ENCODE assay signal across 15 mouse cellular contexts in genomic region chr1:193084016-193084415, GRCm38 (mm10). TPM values are rescaled to one million over a fixed set of nuclear protein-coding genes. Genes with fewer than 3 reads are reported as not detected.
DNase-seq lines count a peak whose midpoint lies in the region; ATAC-seq and TF ChIP-seq lines count a peak whose summit lies in the region.
"Had no signal": no experiment of that assay in that cellular context is flagged by ENCODE, and none has a peak within 500 bp of the region (broad histone marks: within the 10 kb centered on the region; RNA-seq: fewer than 3 reads in every experiment).

No protein-coding gene starts in this region.

- no peak overlapping the region for H3K9ac ChIP-seq in kidney, embryonic 16.5 days (replicated peaks; ENCODE audit: low read length)
- H3K9ac ChIP-seq in neural tube, embryonic 13.5 days = no peak overlapping the region
- no peak overlapping the region for H3K9ac ChIP-seq in MEL (ENCODE audit: control insufficient read depth, low read depth, low read length, poor library complexity, severe bottlenecking)
- no peak overlapping the region for H3K9ac ChIP-seq in liver, postnatal 0 days (replicated peaks)

- no peaks in the 10 kb centered on the region for H3K79me2 ChIP-seq in MEL (ENCODE audit: control insufficient read depth, insufficient read depth, low read length, poor library complexity)

- peak; percentile 5 for DNase-seq in kidney, adult 2 months
- no peak for DNase-seq in neural tube, embryonic 10.5 days (ENCODE audit: extremely low spot score, low spot score)
- DNase-seq in MEL (ENCODE audit: low read depth, low spot score) = peak; percentile 51
- no peak for DNase-seq in liver, postnatal 0 days
- no peak for DNase-seq in urinary bladder, adult 18-20 months (ENCODE audit: low spot score in 2 of 2)
- DNase-seq: adrenal gland, postnatal 25 days; cerebellum, adult 11 months; gastrocnemius, postnatal 14 days; heart, postnatal 36 days had no signal

- peak; percentile 85 for TF ChIP-seq RAD21 in MEL (IDR thresholded peaks at IDR 0.05; ENCODE audit: low read depth, low read length)

- no peak overlapping the region for H3K4me3 ChIP-seq in kidney, adult 2 months (ENCODE audit: insufficient read depth, low read depth, low read length)
- H3K4me3 ChIP-seq in kidney, embryonic 16.5 days (ENCODE audit: low read length) = no peak overlapping the region
- H3K4me3 ChIP-seq in neural tube, embryonic 13.5 days = no peak overlapping the region
- no peak overlapping the region for H3K4me3 ChIP-seq in MEL (ENCODE audit: control insufficient read depth in 1 of 2, insufficient read depth in 1 of 2, low read depth in 2 of 2, low read length in 2 of 2)
- H3K4me3 ChIP-seq in liver, postnatal 0 days (ENCODE audit: low read depth, low read length) = no peak overlapping the region
- H3K4me3 ChIP-seq: heart, embryonic 10.5 days had no signal

- H3K27ac ChIP-seq in kidney, adult 2 months (ENCODE audit: insufficient read depth, low read depth, low read length) = no peak overlapping the region
- no peak overlapping the region for H3K27ac ChIP-seq in kidney, embryonic 16.5 days (ENCODE audit: low read length)
- H3K27ac ChIP-seq in neural tube, embryonic 13.5 days (replicated peaks) = peak overlapping the region; percentile 88; the same call in 1 of the 2 replicates
- no peak overlapping the region for H3K27ac ChIP-seq in MEL (ENCODE audit: control insufficient read depth, low read depth, low read length)
- H3K27ac ChIP-seq in liver, postnatal 0 days (ENCODE audit: low read depth) = no peak overlapping the region
- H3K27ac ChIP-seq: heart, embryonic 10.5 days had no signal

- no peaks in the 10 kb centered on the region for H3K9me3 ChIP-seq in kidney, embryonic 16.5 days (ENCODE audit: low read length)
- H3K9me3 ChIP-seq in neural tube, embryonic 13.5 days = no peaks in the 10 kb centered on the region
- H3K9me3 ChIP-seq in MEL (replicated peaks; ENCODE audit: insufficient read depth, low read length) = no peaks in the 10 kb centered on the region
- no peaks in the 10 kb centered on the region for H3K9me3 ChIP-seq in liver, postnatal 0 days (ENCODE audit: low read length)
- H3K9me3 ChIP-seq: heart, embryonic 10.5 days had no signal

- no peak for TF ChIP-seq POLR2A in kidney, adult 2 months (IDR thresholded peaks at IDR 0.05; ENCODE audit: low read depth, low read length)
- no peak for TF ChIP-seq POLR2A in MEL (IDR thresholded peaks at IDR 0.05; ENCODE audit: control insufficient read depth in 1 of 2, insufficient read depth in 1 of 2, low read depth in 1 of 2, low read length in 2 of 2, poor library complexity in 1 of 2)

- WGBS in kidney, adult 2 months = 93% methylated on average over 1 of the region's 1 CpGs
- 96% methylated on average over 1 of the region's 1 CpGs for WGBS in kidney, embryonic 16.5 days
- WGBS in neural tube, embryonic 13.5 days = 95% methylated on average over 1 of the region's 1 CpGs
- WGBS in liver, postnatal 0 days (ENCODE audit: insufficient replicate concordance) = 91% methylated on average over 1 of the region's 1 CpGs

- no peak for ATAC-seq in kidney, embryonic 16.5 days (ENCODE audit: low FRiP score, low TSS enrichment)
- ATAC-seq in neural tube, embryonic 13.5 days (ENCODE audit: low read depth) = no peak
- ATAC-seq in liver, postnatal 0 days = no peak
- ATAC-seq: forebrain, embryonic 16.5 days; midbrain, embryonic 16.5 days had no signal

- TF ChIP-seq CTCF in kidney, adult 2 months (conservative IDR thresholded peaks at IDR 0.05; ENCODE audit: insufficient read depth, insufficient read length, low read depth, low read length) = peak; percentile 9; the same call in 1 of the 2 replicates
- peak; percentile 21 to 73 (median 49) for TF ChIP-seq CTCF in MEL (IDR thresholded peaks at IDR 0.05 in 2 of 3, conservative IDR thresholded peaks at IDR 0.05 in 1 of 3; ENCODE audit: control insufficient read depth in 1 of 3, insufficient read depth in 1 of 3, low read depth in 2 of 3, low read length in 3 of 3, poor library complexity in 1 of 3, severe bottlenecking in 1 of 3)
- TF ChIP-seq CTCF in liver, postnatal 0 days (IDR thresholded peaks at IDR 0.05; ENCODE audit: low read depth) = peak; percentile 46

- H3K36me3 ChIP-seq in kidney, adult 2 months (ENCODE audit: control insufficient read depth, insufficient read depth, low read length) = no peaks in the 10 kb centered on the region
- no peaks in the 10 kb centered on the region for H3K36me3 ChIP-seq in kidney, embryonic 16.5 days (ENCODE audit: insufficient read depth, low read length)
- H3K36me3 ChIP-seq in neural tube, embryonic 13.5 days = no peaks in the 10 kb centered on the region
- no peaks in the 10 kb centered on the region for H3K36me3 ChIP-seq in MEL (ENCODE audit: control insufficient read depth in 1 of 2, insufficient read depth in 2 of 2, low read length in 2 of 2)
- H3K36me3 ChIP-seq in liver, postnatal 0 days (replicated peaks; ENCODE audit: insufficient read depth, low read length) = no peaks in the 10 kb centered on the region
- H3K36me3 ChIP-seq: heart, embryonic 10.5 days had no signal

- no peaks in the 10 kb centered on the region for H3K27me3 ChIP-seq in kidney, adult 2 months (replicated peaks; ENCODE audit: control insufficient read depth, insufficient read depth, low read length)
- H3K27me3 ChIP-seq in kidney, embryonic 16.5 days (ENCODE audit: insufficient read depth, low read length) = no peaks in the 10 kb centered on the region
- H3K27me3 ChIP-seq in neural tube, embryonic 13.5 days = no peaks in the 10 kb centered on the region
- no peaks in the 10 kb centered on the region for H3K27me3 ChIP-seq in MEL (ENCODE audit: control insufficient read depth in 1 of 2, insufficient read depth in 2 of 2, low read length in 2 of 2)
- H3K27me3 ChIP-seq in liver, postnatal 0 days (ENCODE audit: insufficient read depth, low read length) = no peaks in the 10 kb centered on the region

- no peak overlapping the region for H3K4me2 ChIP-seq in kidney, embryonic 16.5 days (replicated peaks; ENCODE audit: low read depth, low read length)
- H3K4me2 ChIP-seq in neural tube, embryonic 13.5 days = no peak overlapping the region
- no peak overlapping the region for H3K4me2 ChIP-seq in liver, postnatal 0 days (ENCODE audit: low read depth, low read length)

- 0 out of 2 replicates have a peak, but pooled peaks cover 3% of the 10 kb centered on the region for H3K4me1 ChIP-seq in kidney, adult 2 months (ENCODE audit: control insufficient read depth, insufficient read depth, low read length)
- H3K4me1 ChIP-seq in kidney, embryonic 16.5 days (ENCODE audit: insufficient read depth, low read length) = 0 out of 2 replicates have a peak, but pooled peaks cover 4% of the 10 kb centered on the region
- H3K4me1 ChIP-seq in neural tube, embryonic 13.5 days (replicated peaks) = peaks cover 22% of the 10 kb centered on the region
- H3K4me1 ChIP-seq in MEL (ENCODE audit: control insufficient read depth in 1 of 2, insufficient read depth in 2 of 2, low read length in 2 of 2) = no peaks in the 10 kb centered on the region
- H3K4me1 ChIP-seq in liver, postnatal 0 days (ENCODE audit: insufficient read depth) = no peaks in the 10 kb centered on the region

- TF ChIP-seq EP300 in MEL (IDR thresholded peaks at IDR 0.05; ENCODE audit: low read depth in 1 of 2, low read length in 2 of 2) = no peak
- no peak for TF ChIP-seq EP300 in liver, postnatal 0 days (IDR thresholded peaks at IDR 0.05; ENCODE audit: low read depth)

TF ChIP-seq in MEL, 35 proteins besides CTCF, POLR2A, EP300 and RAD21:
- TF ChIP-seq SMC3 (IDR thresholded peaks at IDR 0.05; ENCODE audit: low read depth, low read length) (peak; percentile 68), ZC3H11A (IDR thresholded peaks at IDR 0.05; ENCODE audit: low read depth, low read length) (peak; percentile 65), GABPA (IDR thresholded peaks at IDR 0.05; ENCODE audit: low read depth, low read length) (no peak)

RNA-seq across cellular contexts. Expression of gene Diexf, which starts 46.1 kb away (rescaled TPM):
- polyA plus RNA-seq in kidney, adult 2 months (2012; rRNA removed) = 13.0 and 13.5 TPM in 2 replicates
- polyA plus RNA-seq in kidney, embryonic 16.5 days (2015; fragmentation: Nextera tagmentation; extraction: Ambion mirVana) = 10.0 and 10.3 TPM in 2 replicates
- polyA plus RNA-seq in neural tube, embryonic 13.5 days (2015; fragmentation: Nextera tagmentation; extraction: Ambion mirVana) = 6.4 and 8.9 TPM in 2 replicates
- total RNA-seq in MEL (2012; rRNA removed) = 20.6 and 21.8 TPM in 2 replicates
- 10 to 100 TPM in 1 of 2 experiments, not detected in 1; 45.4 TPM for polyA plus RNA-seq in MEL (2012; ENCODE audit: insufficient read depth in 1 of 2, insufficient read length in 2 of 2, low read depth in 1 of 2, low replicate concordance in 2 of 2, missing spikeins in 1 of 2)
- polyA plus RNA-seq in liver, postnatal 0 days (2015; fragmentation: Nextera tagmentation; extraction: Ambion mirVana) = 1.5 and 1.9 TPM in 2 replicates

RNA-seq across cellular contexts. Expression of gene Syt14, which starts 48.4 kb away (rescaled TPM):
- polyA plus RNA-seq in kidney, adult 2 months (2012; rRNA removed) = 1.2 and 1.7 TPM in 2 replicates
- 1.5 and 2.2 TPM in 2 replicates for polyA plus RNA-seq in kidney, embryonic 16.5 days (2015; fragmentation: Nextera tagmentation; extraction: Ambion mirVana)
- 5.6 and 6.5 TPM in 2 replicates for polyA plus RNA-seq in neural tube, embryonic 13.5 days (2015; fragmentation: Nextera tagmentation; extraction: Ambion mirVana)
- 1.3 and 1.8 TPM in 2 replicates for total RNA-seq in MEL (2012; rRNA removed)
- polyA plus RNA-seq in MEL (2012; ENCODE audit: insufficient read depth in 1 of 2, insufficient read length in 2 of 2, low read depth in 1 of 2, low replicate concordance in 2 of 2, missing spikeins in 1 of 2) = 1 to 10 TPM in 1 of 2 experiments, not detected in 1; 2.4 TPM
- 1.6 and 1.8 TPM in 2 replicates for polyA plus RNA-seq in liver, postnatal 0 days (2015; fragmentation: Nextera tagmentation; extraction: Ambion mirVana)
- total RNA-seq: megakaryocyte progenitor cell, adult 5-6 weeks had no signal

Comparison
In these comparisons a context has a peak if more than half of its experiments do, and no peak if none do; other contexts are left out.
1. DNase-seq: peak in kidney, adult 2 months (single experiment) and MEL (single experiment); none in neural tube, embryonic 10.5 days (single experiment), liver, postnatal 0 days (single experiment) and urinary bladder, adult 18-20 months (0 of 2).
2. Peak in every context shown above with its lines, with median percentiles within 50 percentile points of each other: CTCF ChIP-seq.